In genomic region chr1:74713099-74713858, GRCm38 (mm10) we compare ENCODE assay signal across 8 mouse cellular contexts. TPM values are rescaled to one million over a fixed set of nuclear protein-coding genes. Genes with fewer than 3 reads are reported as not detected.
DNase-seq lines count a peak whose midpoint lies in the region; ATAC-seq and TF ChIP-seq lines count a peak whose summit lies in the region.

Gene Cyp27a1, plus strand, starts transcription at chr1:74713574.

- DNase-seq in ES-E14 (ENCODE audit: low read depth, low spot score): peak; percentile 20
- DNase-seq in heart, postnatal 25 days (ENCODE audit: low spot score): peak; percentile 83
- DNase-seq in kidney, postnatal 4 days: peak; percentile 74 to 85
- no peak for DNase-seq in thymus, adult 18-20 months

- in situ Hi-C loops in ES-E14 (cut with MboI; ENCODE audit: low sequenced_read_pairs in 2 of 2, unreplicated experiment in 2 of 2): no loop called here

- H3K4me1 ChIP-seq in ES-E14 (ENCODE audit: control insufficient read depth in 2 of 2, insufficient read depth in 2 of 2, low read length in 2 of 2, poor library complexity in 1 of 2): 0 out of 4 replicates have a peak, but pooled peaks cover 0 to 4% of the 10 kb centered on the region in 2 experiments
- peaks cover 7% of the 10 kb centered on the region; the same call in 1 of the 2 replicates for H3K4me1 ChIP-seq in brown adipose tissue, adult 24 weeks (ENCODE audit: control insufficient read depth, insufficient read depth, insufficient read length, low read length)
- peaks cover 9% of the 10 kb centered on the region for H3K4me1 ChIP-seq in forebrain, embryonic 16.5 days (replicated peaks; ENCODE audit: control insufficient read depth, insufficient read depth, low read length)
- peaks cover 6% of the 10 kb centered on the region for H3K4me1 ChIP-seq in lung, embryonic 16.5 days (replicated peaks; ENCODE audit: control insufficient read depth, insufficient read depth, low read length)

- H3K27me3 ChIP-seq in forebrain, embryonic 16.5 days (replicated peaks; ENCODE audit: control insufficient read depth, insufficient read depth, low read length): peaks cover 4% of the 10 kb centered on the region
- H3K27me3 ChIP-seq in lung, embryonic 16.5 days (ENCODE audit: control insufficient read depth, insufficient read depth, low read depth, low read length): peaks cover 2% of the 10 kb centered on the region; the same call in 1 of the 2 replicates

- ATAC-seq in forebrain, embryonic 16.5 days: no peak
- peak; percentile 71 for ATAC-seq in lung, embryonic 16.5 days (ENCODE audit: low read depth)
- ATAC-seq in neutrophil, adult 5-6 weeks (ENCODE audit: extremely low read depth, insufficient number of reproducible peaks, low FRiP score, poor library complexity, severe bottlenecking): no peak

- no peaks in the 10 kb centered on the region for H3K9me3 ChIP-seq in ES-E14 (ENCODE audit: control insufficient read depth, insufficient read depth, low read depth, low read length)
- H3K9me3 ChIP-seq in forebrain, embryonic 16.5 days (ENCODE audit: control insufficient read depth, low read length): no peaks in the 10 kb centered on the region
- no peaks in the 10 kb centered on the region for H3K9me3 ChIP-seq in lung, embryonic 16.5 days (ENCODE audit: control insufficient read depth, low read length)

- H3K27ac ChIP-seq in ES-E14 (ENCODE audit: insufficient read depth, low read depth, low read length, poor library complexity, severe bottlenecking): no peak within 1 kb of the TSS
- peak within 1 kb of the TSS; percentile 81 for H3K27ac ChIP-seq in brown adipose tissue, adult 24 weeks (replicated peaks; ENCODE audit: low read depth, low read length)
- no peak within 1 kb of the TSS for H3K27ac ChIP-seq in forebrain, embryonic 16.5 days (ENCODE audit: low read length)
- no peak within 1 kb of the TSS for H3K27ac ChIP-seq in lung, embryonic 16.5 days (ENCODE audit: low read length)

- H3K36me3 ChIP-seq in ES-E14 (ENCODE audit: control insufficient read depth, insufficient read depth, low read length, poor library complexity, severe bottlenecking): no peaks in the 10 kb centered on the region
- no peaks in the 10 kb centered on the region for H3K36me3 ChIP-seq in forebrain, embryonic 16.5 days (ENCODE audit: control insufficient read depth, insufficient read depth)
- H3K36me3 ChIP-seq in lung, embryonic 16.5 days (ENCODE audit: control insufficient read depth, insufficient read depth, low read length): no peaks in the 10 kb centered on the region

- 3% methylated on average over 35 of the region's 35 CpGs for WGBS in forebrain, embryonic 16.5 days
- WGBS in lung, embryonic 16.5 days: 2% methylated on average over 35 of the region's 35 CpGs

- peak within 1 kb of the TSS; percentile 69 for H3K4me2 ChIP-seq in forebrain, embryonic 16.5 days (ENCODE audit: low read length)
- peak within 1 kb of the TSS; percentile 86 for H3K4me2 ChIP-seq in lung, embryonic 16.5 days (ENCODE audit: low read depth, low read length)

- intact Hi-C loops in heart, postnatal 25 days (cut with DNase I): loop anchor here (5.0 kb wide), 1 partner anchor 126 kb away; the partner anchor contains the start of genes Bcs1l and Zfp142

- peak within 1 kb of the TSS; percentile 53 for H3K9ac ChIP-seq in ES-E14 (ENCODE audit: insufficient read depth, low read depth, low read length, poor library complexity, severe bottlenecking)
- H3K9ac ChIP-seq in forebrain, embryonic 16.5 days (replicated peaks; ENCODE audit: low read depth, low read length): peak within 1 kb of the TSS; percentile 58
- H3K9ac ChIP-seq in lung, embryonic 16.5 days (ENCODE audit: low read length): peak within 1 kb of the TSS; percentile 60

- H3K4me3 ChIP-seq in ES-E14 (ENCODE audit: insufficient read depth in 1 of 2, low read depth in 1 of 2, low read length in 2 of 2, poor library complexity in 1 of 2, severe bottlenecking in 1 of 2): peak within 1 kb of the TSS; percentile 66 to 74
- peak within 1 kb of the TSS; percentile 74 for H3K4me3 ChIP-seq in brown adipose tissue, adult 24 weeks (ENCODE audit: insufficient read depth, low read depth, low read length)
- peak within 1 kb of the TSS; percentile 40 for H3K4me3 ChIP-seq in forebrain, embryonic 16.5 days (replicated peaks; ENCODE audit: low read length)
- peak within 1 kb of the TSS; percentile 44 for H3K4me3 ChIP-seq in lung, embryonic 16.5 days (ENCODE audit: low read length)

TF ChIP-seq in ES-E14, 5 proteins besides CTCF, POLR2A, EP300 and RAD21:
- TF ChIP-seq ZC3H11A (IDR thresholded peaks at IDR 0.05; ENCODE audit: borderline replicate concordance, low read depth, low read length): no peak
- TF ChIP-seq ZNF384 (IDR thresholded peaks at IDR 0.05; ENCODE audit: low read depth, low read length): no peak
- TF ChIP-seq MAFK (IDR thresholded peaks at IDR 0.05; ENCODE audit: insufficient read depth, low read depth, low read length): no peak
- TF ChIP-seq CHD2 (IDR thresholded peaks at IDR 0.05; ENCODE audit: low read depth, low read length): no peak
- TF ChIP-seq HCFC1 (IDR thresholded peaks at IDR 0.05; ENCODE audit: borderline replicate concordance, insufficient read depth, low read length): no peak

RNA-seq across cellular contexts. Expression of gene Cyp27a1, which starts in this region (rescaled TPM):
- 1.1 and 4.9 TPM in 2 replicates for total RNA-seq in ES-E14 (2012; rRNA removed)
- polyA plus RNA-seq in brown adipose tissue, adult 24 weeks (2012; ENCODE audit: insufficient read depth, insufficient read length, missing spikeins): 40.2 and 90.5 TPM in 2 replicates
- 0.94 and 1.7 TPM in 2 replicates for polyA plus RNA-seq in forebrain, embryonic 16.5 days (2015; fragmentation: Nextera tagmentation; extraction: Ambion mirVana)
- 10 to 100 TPM; 11.1 to 11.9 TPM for total RNA-seq in heart, postnatal 25 days (2021)
- polyA plus RNA-seq in lung, embryonic 16.5 days (2015; fragmentation: Nextera tagmentation; extraction: Ambion mirVana): 2.6 and 4.4 TPM in 2 replicates
- 37.6 and 45.0 TPM in 2 replicates for total RNA-seq in neutrophil, adult 5-6 weeks (2017)

Comparison
In these comparisons a context has a peak if more than half of its experiments do, and no peak if none do; other contexts are left out.
1. DNase-seq: peak in ES-E14 (single experiment), heart, postnatal 25 days (single experiment) and kidney, postnatal 4 days (2 of 2); none in thymus, adult 18-20 months (0 of 2).
2. Peak in every context shown above with its lines, with median percentiles within 50 percentile points of each other: H3K4me3 ChIP-seq and H3K9ac ChIP-seq.